Mouse (Mus musculus): ENCODE results near the gene Pcbp4. TPM values are rescaled to one million over a fixed set of nuclear protein-coding genes. Genes with fewer than 3 reads are reported as not detected.

Gene Pcbp4
- polyA plus RNA-seq, 2 experiments: 88.0 to 238 TPM

DNA sequence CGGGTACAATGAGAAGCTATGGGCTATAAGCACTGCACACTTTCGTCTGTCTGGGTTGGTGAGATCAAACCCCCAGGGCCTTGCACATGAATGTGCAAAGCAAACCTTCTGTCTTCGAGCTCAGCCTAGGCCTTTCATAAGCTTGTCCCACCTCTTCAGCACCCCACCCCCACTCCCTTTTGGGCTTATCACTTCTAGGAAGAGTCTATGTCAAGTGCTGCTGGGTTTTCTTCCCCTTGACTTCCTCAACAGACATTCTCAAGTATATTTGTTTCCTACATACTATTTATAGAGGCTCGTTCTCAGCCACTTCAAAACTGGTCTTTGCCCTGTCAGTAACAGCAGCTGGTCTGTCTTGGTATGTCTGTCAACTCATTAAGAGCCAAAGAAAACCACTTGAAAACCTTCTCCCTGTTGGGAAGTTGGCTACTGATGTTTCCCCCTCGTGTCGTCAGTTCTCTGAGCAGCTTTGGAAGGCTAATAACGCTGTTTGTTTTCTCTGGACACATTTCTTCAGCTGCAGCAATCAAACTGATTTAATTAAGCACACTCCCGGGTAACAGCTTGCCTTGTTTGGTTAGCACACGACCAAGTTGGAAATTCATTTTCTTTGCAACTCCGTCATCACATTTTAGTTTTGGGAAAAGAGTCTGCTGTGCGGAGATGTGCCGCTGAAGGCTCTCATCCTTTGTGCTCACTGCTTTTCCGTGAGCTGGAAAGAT is 59.8 kb downstream of the Pcbp4 start:
- no peaks in the 10 kb centered on the region for H3K9me3 ChIP-seq (ENCODE audit: control insufficient read depth, low read length)
- no peak for ATAC-seq (ENCODE audit: low FRiP score, low read depth)
- no peak overlapping the region for H3K27ac ChIP-seq (replicated peaks; ENCODE audit: low read depth, low read length)
- no peak overlapping the region for H3K4me2 ChIP-seq (replicated peaks; ENCODE audit: low read depth, low read length, severe bottlenecking)
- no peak for TF ChIP-seq POLR2A (IDR thresholded peaks at IDR 0.05; ENCODE audit: borderline replicate concordance, extremely low read depth, insufficient read depth, insufficient read length)
- no peaks in the 10 kb centered on the region for H3K4me1 ChIP-seq (ENCODE audit: control insufficient read depth, insufficient read depth, low read length)
- DNase-seq (ENCODE audit: low spot score): no peak
- H3K4me3 ChIP-seq (replicated peaks; ENCODE audit: low read length): no peak overlapping the region
- H3K9ac ChIP-seq (ENCODE audit: low read depth, low read length, severe bottlenecking): no peak overlapping the region
- H3K36me3 ChIP-seq (ENCODE audit: control insufficient read depth, insufficient read depth, low read length): no peaks in the 10 kb centered on the region
- H3K27me3 ChIP-seq (ENCODE audit: control insufficient read depth, insufficient read depth, low read length): no peaks in the 10 kb centered on the region
- WGBS: 62% methylated on average over 13 of the region's 13 CpGs

DNA sequence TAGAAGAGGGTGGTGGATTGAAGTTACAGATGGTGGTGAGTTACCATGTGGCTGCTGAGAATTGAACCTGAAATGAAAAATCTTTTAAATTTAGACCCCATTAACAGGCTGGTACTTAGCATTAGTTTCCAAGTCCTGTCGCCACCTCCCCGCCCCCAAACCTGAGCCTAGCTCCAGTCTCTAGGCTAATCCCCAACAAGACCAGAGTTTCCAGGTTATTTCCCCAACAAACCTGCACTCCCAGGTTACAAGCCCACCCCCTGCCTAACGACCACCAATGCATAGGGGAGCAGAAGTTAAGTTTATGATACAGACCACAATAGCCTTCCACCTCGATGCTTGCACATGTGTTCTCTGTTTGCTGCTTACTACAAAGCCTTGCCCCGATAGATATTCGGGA is 60.5 kb downstream of the Pcbp4 start:
- Histone ChIP-seq H3K4me1 (ENCODE audit: control insufficient read depth, insufficient read depth, low read length) (no peaks in the 10 kb centered on the region), H3K9ac (ENCODE audit: low read depth, low read length, severe bottlenecking) (no peak overlapping the region), H3K4me2 (replicated peaks; ENCODE audit: low read depth, low read length, severe bottlenecking) (no peak overlapping the region), H3K27me3 (ENCODE audit: control insufficient read depth, insufficient read depth, low read length) (no peaks in the 10 kb centered on the region), H3K9me3 (ENCODE audit: control insufficient read depth, low read length) (no peaks in the 10 kb centered on the region), H3K27ac (replicated peaks; ENCODE audit: low read depth, low read length) (no peak overlapping the region), H3K36me3 (ENCODE audit: control insufficient read depth, insufficient read depth, low read length) (no peaks in the 10 kb centered on the region), H3K4me3 (replicated peaks; ENCODE audit: low read length) (no peak overlapping the region)
- ATAC-seq (ENCODE audit: low FRiP score, low read depth) (no peak), DNase-seq (ENCODE audit: low spot score) (no peak)
- no peak for TF ChIP-seq POLR2A (IDR thresholded peaks at IDR 0.05; ENCODE audit: borderline replicate concordance, extremely low read depth, insufficient read depth, insufficient read length)
- 63% methylated on average over 6 of the region's 6 CpGs for WGBS

Other genes with a start within 250 kb of the Pcbp4 start
- gene Tlr9, start 230.7 kb upstream of the Pcbp4 start, polyA plus RNA-seq (2012; rRNA removed): 0.96 and 0.99 TPM in 2 replicates
- 0.08 and 0.11 TPM in 2 replicates for gene Tlr9, start 230.7 kb upstream of the Pcbp4 start, polyA plus RNA-seq (2014; fragmentation: Nextera tagmentation; extraction: Ambion mirVana)
- 83.3 and 97.2 TPM in 2 replicates for gene Alas1, start 204.6 kb upstream of the Pcbp4 start, polyA plus RNA-seq (2012; rRNA removed)
- gene Alas1, start 204.6 kb upstream of the Pcbp4 start, polyA plus RNA-seq (2014; fragmentation: Nextera tagmentation; extraction: Ambion mirVana): 89.3 and 95.4 TPM in 2 replicates
- 20.1 and 25.9 TPM in 2 replicates for gene Poc1a, start 172.2 kb upstream of the Pcbp4 start, polyA plus RNA-seq (2012; rRNA removed)
- 17.4 and 20.2 TPM in 2 replicates for gene Poc1a, start 172.2 kb upstream of the Pcbp4 start, polyA plus RNA-seq (2014; fragmentation: Nextera tagmentation; extraction: Ambion mirVana)
- 130 and 180 TPM in 2 replicates for gene Dusp7, start 84.7 kb upstream of the Pcbp4 start, polyA plus RNA-seq (2012; rRNA removed)
- 73.0 and 84.1 TPM in 2 replicates for gene Dusp7, start 84.7 kb upstream of the Pcbp4 start, polyA plus RNA-seq (2014; fragmentation: Nextera tagmentation; extraction: Ambion mirVana)
- 946 and 1,047 TPM in 2 replicates for gene Rpl29, start 23.8 kb upstream of the Pcbp4 start, polyA plus RNA-seq (2012; rRNA removed)
- 1,133 and 1,180 TPM in 2 replicates for gene Rpl29, start 23.8 kb upstream of the Pcbp4 start, polyA plus RNA-seq (2014; fragmentation: Nextera tagmentation; extraction: Ambion mirVana)
- 34.4 and 35.1 TPM in 2 replicates for gene Acy1, start 15.0 kb upstream of the Pcbp4 start, polyA plus RNA-seq (2012; rRNA removed)
- 45.6 and 45.8 TPM in 2 replicates for gene Acy1, start 15.0 kb upstream of the Pcbp4 start, polyA plus RNA-seq (2014; fragmentation: Nextera tagmentation; extraction: Ambion mirVana)
- 54.5 and 64.6 TPM in 2 replicates for gene Abhd14b, start 5.8 kb upstream of the Pcbp4 start, polyA plus RNA-seq (2012; rRNA removed)
- 41.2 and 44.6 TPM in 2 replicates for gene Abhd14b, start 5.8 kb upstream of the Pcbp4 start, polyA plus RNA-seq (2014; fragmentation: Nextera tagmentation; extraction: Ambion mirVana)
- 79.9 and 87.1 TPM in 2 replicates for gene Abhd14a, start 5.6 kb upstream of the Pcbp4 start, polyA plus RNA-seq (2012; rRNA removed)
- 69.5 and 74.0 TPM in 2 replicates for gene Abhd14a, start 5.6 kb upstream of the Pcbp4 start, polyA plus RNA-seq (2014; fragmentation: Nextera tagmentation; extraction: Ambion mirVana)
- 0.47 and 0.70 TPM in 2 replicates for gene Gpr62, start 12.6 kb downstream of the Pcbp4 start, polyA plus RNA-seq (2012; rRNA removed)
- gene Gpr62, start 12.6 kb downstream of the Pcbp4 start, polyA plus RNA-seq (2014; fragmentation: Nextera tagmentation; extraction: Ambion mirVana): 0.51 and 0.58 TPM in 2 replicates
- 44.2 and 52.3 TPM in 2 replicates for gene Rrp9, start 22.7 kb downstream of the Pcbp4 start, polyA plus RNA-seq (2012; rRNA removed)
- gene Rrp9, start 22.7 kb downstream of the Pcbp4 start, polyA plus RNA-seq (2014; fragmentation: Nextera tagmentation; extraction: Ambion mirVana): 41.3 and 42.7 TPM in 2 replicates
- gene Parp3, start 23.7 kb downstream of the Pcbp4 start, polyA plus RNA-seq (2012; rRNA removed): 9.0 and 9.2 TPM in 2 replicates
- 3.4 and 4.3 TPM in 2 replicates for gene Parp3, start 23.7 kb downstream of the Pcbp4 start, polyA plus RNA-seq (2014; fragmentation: Nextera tagmentation; extraction: Ambion mirVana)
- not detected in 2 replicates for gene Iqcf1, start 46.7 kb downstream of the Pcbp4 start, polyA plus RNA-seq (2012; rRNA removed)
- not detected in 2 replicates for gene Iqcf1, start 46.7 kb downstream of the Pcbp4 start, polyA plus RNA-seq (2014; fragmentation: Nextera tagmentation; extraction: Ambion mirVana)
- not detected in 2 replicates for gene Iqcf5, start 61.3 kb downstream of the Pcbp4 start, polyA plus RNA-seq (2012; rRNA removed)
- not detected in 2 replicates for gene Iqcf5, start 61.3 kb downstream of the Pcbp4 start, polyA plus RNA-seq (2014; fragmentation: Nextera tagmentation; extraction: Ambion mirVana)
- not detected in 2 replicates for gene Iqcf3, start 108.3 kb downstream of the Pcbp4 start, polyA plus RNA-seq (2012; rRNA removed)
- not detected in 2 replicates for gene Iqcf3, start 108.3 kb downstream of the Pcbp4 start, polyA plus RNA-seq (2014; fragmentation: Nextera tagmentation; extraction: Ambion mirVana)
- not detected in 2 replicates for gene Iqcf4, start 117.7 kb downstream of the Pcbp4 start, polyA plus RNA-seq (2012; rRNA removed)
- gene Iqcf4, start 117.7 kb downstream of the Pcbp4 start, polyA plus RNA-seq (2014; fragmentation: Nextera tagmentation; extraction: Ambion mirVana): not detected in 2 replicates
- gene Iqcf6, start 173.3 kb downstream of the Pcbp4 start, polyA plus RNA-seq (2012; rRNA removed): not detected in 2 replicates
- gene Iqcf6, start 173.3 kb downstream of the Pcbp4 start, polyA plus RNA-seq (2014; fragmentation: Nextera tagmentation; extraction: Ambion mirVana): not detected in 2 replicates
- gene Grm2, start 202.8 kb downstream of the Pcbp4 start, polyA plus RNA-seq (2012; rRNA removed): 0.06 and 0.08 TPM in 2 replicates
- not detected in 2 replicates for gene Grm2, start 202.8 kb downstream of the Pcbp4 start, polyA plus RNA-seq (2014; fragmentation: Nextera tagmentation; extraction: Ambion mirVana)
- 56.8 and 76.1 TPM in 2 replicates for gene Tex264, start 232.6 kb downstream of the Pcbp4 start, polyA plus RNA-seq (2012; rRNA removed)
- gene Tex264, start 232.6 kb downstream of the Pcbp4 start, polyA plus RNA-seq (2014; fragmentation: Nextera tagmentation; extraction: Ambion mirVana): 63.9 and 67.6 TPM in 2 replicates